Mouse (Mus musculus): ENCODE data around the gene Bap1. TPM values are rescaled to one million over a fixed set of nuclear protein-coding genes. Genes with fewer than 3 reads are reported as not detected.

The Bap1 gene
- polyA plus RNA-seq, 1 experiment: 42.6 TPM

GRCm38 (mm10) chr14:31217666-31218065, 33.6 kb upstream of the Bap1 start, which contains the start of gene Sema3g:
Sema3g (plus strand) TSS chr14:31217860.
- no peaks in the 10 kb centered on the region for H3K36me3 ChIP-seq (ENCODE audit: control insufficient read depth, insufficient read depth)
- H3ac ChIP-seq (ENCODE audit: control insufficient read depth, insufficient read length): no peak within 1 kb of the TSS
- H3K4me2 ChIP-seq (ENCODE audit: low read depth): peak within 1 kb of the TSS; percentile 57
- peaks cover 10% of the 10 kb centered on the region for H3K27me3 ChIP-seq (ENCODE audit: control insufficient read depth, insufficient read depth, insufficient read length)
- TF ChIP-seq MYOG (IDR thresholded peaks at IDR 0.05; ENCODE audit: control insufficient read depth in 1 of 3, insufficient read depth in 1 of 3, insufficient read length in 2 of 3, low read depth in 2 of 3) (no peak), SRF (IDR thresholded peaks at IDR 0.05; ENCODE audit: control insufficient read depth, insufficient read length, low read depth) (peak; percentile 80), REST (IDR thresholded peaks at IDR 0.05; ENCODE audit: insufficient read depth, insufficient read length) (no peak), TCF12 (IDR thresholded peaks at IDR 0.05; ENCODE audit: insufficient read depth, poor library complexity, severe bottlenecking) (no peak), MAX (IDR thresholded peaks at IDR 0.05; ENCODE audit: low read depth) (no peak), POLR2AphosphoS2 (IDR thresholded peaks at IDR 0.05; ENCODE audit: insufficient read length, low read depth) (no peak), MYOD1 (IDR thresholded peaks at IDR 0.05; ENCODE audit: control insufficient read depth in 1 of 3, insufficient read length in 2 of 3, low read depth in 2 of 3) (no peak), POLR2A (IDR thresholded peaks at IDR 0.05; ENCODE audit: insufficient read length, low read depth) (peak; percentile 20), TCF3 (IDR thresholded peaks at IDR 0.05; ENCODE audit: insufficient read length, low read depth) (no peak), E2F4 (IDR thresholded peaks at IDR 0.05; ENCODE audit: insufficient read depth) (no peak), CEBPB (IDR thresholded peaks at IDR 0.05; ENCODE audit: insufficient read depth, poor library complexity, severe bottlenecking) (no peak), USF1 (IDR thresholded peaks at IDR 0.05; ENCODE audit: low read depth) (no peak)
- no peak within 1 kb of the TSS for H3K4me3 ChIP-seq
- H3K79me2 ChIP-seq (ENCODE audit: control insufficient read depth, insufficient read depth): no peaks in the 10 kb centered on the region

GRCm38 (mm10) chr14:31226978-31227377, 24.3 kb upstream of the Bap1 start:
- Histone ChIP-seq H3ac (ENCODE audit: control insufficient read depth, insufficient read length) (no peak overlapping the region), H3K27me3 (ENCODE audit: control insufficient read depth, insufficient read depth, insufficient read length) (peaks cover 8% of the 10 kb centered on the region), H3K79me2 (ENCODE audit: control insufficient read depth, insufficient read depth) (no peaks in the 10 kb centered on the region), H3K4me3 (no peak overlapping the region), H3K36me3 (ENCODE audit: control insufficient read depth, insufficient read depth) (no peaks in the 10 kb centered on the region), H3K4me2 (ENCODE audit: low read depth) (no peak overlapping the region)
- TF ChIP-seq POLR2A (IDR thresholded peaks at IDR 0.05; ENCODE audit: insufficient read length, low read depth) (no peak), REST (IDR thresholded peaks at IDR 0.05; ENCODE audit: insufficient read depth, insufficient read length) (no peak), MYOG (IDR thresholded peaks at IDR 0.05; ENCODE audit: control insufficient read depth in 1 of 3, insufficient read depth in 1 of 3, insufficient read length in 2 of 3, low read depth in 2 of 3) (no peak), TCF3 (IDR thresholded peaks at IDR 0.05; ENCODE audit: insufficient read length, low read depth) (no peak), TCF12 (IDR thresholded peaks at IDR 0.05; ENCODE audit: insufficient read depth, poor library complexity, severe bottlenecking) (no peak), USF1 (IDR thresholded peaks at IDR 0.05; ENCODE audit: low read depth) (no peak), MAX (IDR thresholded peaks at IDR 0.05; ENCODE audit: low read depth) (no peak), CEBPB (IDR thresholded peaks at IDR 0.05; ENCODE audit: insufficient read depth, poor library complexity, severe bottlenecking) (no peak), POLR2AphosphoS2 (IDR thresholded peaks at IDR 0.05; ENCODE audit: insufficient read length, low read depth) (no peak), MYOD1 (IDR thresholded peaks at IDR 0.05; ENCODE audit: control insufficient read depth in 1 of 3, insufficient read length in 2 of 3, low read depth in 2 of 3) (no peak), SRF (IDR thresholded peaks at IDR 0.05; ENCODE audit: control insufficient read depth, insufficient read length, low read depth) (no peak), E2F4 (IDR thresholded peaks at IDR 0.05; ENCODE audit: insufficient read depth) (no peak)

GRCm38 (mm10) chr14:31228234-31228633, 23.0 kb upstream of the Bap1 start:
- peaks cover 6% of the 10 kb centered on the region for H3K27me3 ChIP-seq (ENCODE audit: control insufficient read depth, insufficient read depth, insufficient read length)
- H3K36me3 ChIP-seq (ENCODE audit: control insufficient read depth, insufficient read depth): no peaks in the 10 kb centered on the region
- H3K79me2 ChIP-seq (ENCODE audit: control insufficient read depth, insufficient read depth): no peaks in the 10 kb centered on the region
- H3K4me3 ChIP-seq: no peak overlapping the region
- no peak overlapping the region for H3K4me2 ChIP-seq (ENCODE audit: low read depth)
- TF ChIP-seq MYOD1 (IDR thresholded peaks at IDR 0.05; ENCODE audit: control insufficient read depth in 1 of 3, insufficient read length in 2 of 3, low read depth in 2 of 3) (no peak), POLR2AphosphoS2 (IDR thresholded peaks at IDR 0.05; ENCODE audit: insufficient read length, low read depth) (no peak), POLR2A (IDR thresholded peaks at IDR 0.05; ENCODE audit: insufficient read length, low read depth) (no peak), SRF (IDR thresholded peaks at IDR 0.05; ENCODE audit: control insufficient read depth, insufficient read length, low read depth) (no peak), TCF12 (IDR thresholded peaks at IDR 0.05; ENCODE audit: insufficient read depth, poor library complexity, severe bottlenecking) (no peak), TCF3 (IDR thresholded peaks at IDR 0.05; ENCODE audit: insufficient read length, low read depth) (no peak), REST (IDR thresholded peaks at IDR 0.05; ENCODE audit: insufficient read depth, insufficient read length) (no peak), MYOG (IDR thresholded peaks at IDR 0.05; ENCODE audit: control insufficient read depth in 1 of 3, insufficient read depth in 1 of 3, insufficient read length in 2 of 3, low read depth in 2 of 3) (no peak), MAX (IDR thresholded peaks at IDR 0.05; ENCODE audit: low read depth) (no peak), E2F4 (IDR thresholded peaks at IDR 0.05; ENCODE audit: insufficient read depth) (no peak), CEBPB (IDR thresholded peaks at IDR 0.05; ENCODE audit: insufficient read depth, poor library complexity, severe bottlenecking) (no peak), USF1 (IDR thresholded peaks at IDR 0.05; ENCODE audit: low read depth) (no peak)
- no peak overlapping the region for H3ac ChIP-seq (ENCODE audit: control insufficient read depth, insufficient read length)

GRCm38 (mm10) chr14:31230442-31230841, 20.8 kb upstream of the Bap1 start:
- H3K4me3 ChIP-seq: no peak overlapping the region
- no peak overlapping the region for H3K4me2 ChIP-seq (ENCODE audit: low read depth)
- H3K27me3 ChIP-seq (ENCODE audit: control insufficient read depth, insufficient read depth, insufficient read length): peaks cover 6% of the 10 kb centered on the region
- no peaks in the 10 kb centered on the region for H3K79me2 ChIP-seq (ENCODE audit: control insufficient read depth, insufficient read depth)
- no peaks in the 10 kb centered on the region for H3K36me3 ChIP-seq (ENCODE audit: control insufficient read depth, insufficient read depth)
- H3ac ChIP-seq (ENCODE audit: control insufficient read depth, insufficient read length): no peak overlapping the region
- no peak for TF ChIP-seq TCF12 (IDR thresholded peaks at IDR 0.05; ENCODE audit: insufficient read depth, poor library complexity, severe bottlenecking)
- no peak for TF ChIP-seq REST (IDR thresholded peaks at IDR 0.05; ENCODE audit: insufficient read depth, insufficient read length)
- TF ChIP-seq SRF (IDR thresholded peaks at IDR 0.05; ENCODE audit: control insufficient read depth, insufficient read length, low read depth): no peak
- no peak for TF ChIP-seq MYOG (IDR thresholded peaks at IDR 0.05; ENCODE audit: control insufficient read depth in 1 of 3, insufficient read depth in 1 of 3, insufficient read length in 2 of 3, low read depth in 2 of 3)
- TF ChIP-seq POLR2AphosphoS2 (IDR thresholded peaks at IDR 0.05; ENCODE audit: insufficient read length, low read depth): no peak
